Mouse (Mus musculus) urinary bladder, postnatal 4 days (tissue): Measurements from ENCODE around the gene BC003965.

Experiments used
- DNase-seq, 2 experiments: peaks; one replicate each; pipeline ENCODE4 v3.0.0; 2021 to 2022; ENCODE audit warnings: low spot score in 2 of 2

BC003965 gene

GRCm38 (mm10) chr17:25184129-25184691 lies at the start of gene BC003965:
BC003965 (plus strand) TSS chr17:25184554.
- peak; percentile 92 to 98 for DNase-seq

- no peak for DNase-seq
These were observed 48.7 kb upstream of the BC003965 start for GRCm38 (mm10) chr17:25135622-25136021.

- DNase-seq: no peak
These were observed 45.6 kb upstream of the BC003965 start for GRCm38 (mm10) chr17:25138803-25139202.

- no peak for DNase-seq
These were observed 44.4 kb upstream of the BC003965 start for GRCm38 (mm10) chr17:25139960-25140359.

- DNase-seq: no peak
These were observed 22.2 kb upstream of the BC003965 start, which contains the start of gene Ccdc154 for GRCm38 (mm10) chr17:25162161-25162560. Ccdc154 (plus strand) TSS chr17:25162461.

- DNase-seq: no peak
These were observed 21.0 kb upstream of the BC003965 start for GRCm38 (mm10) chr17:25163387-25163786.

GRCm38 (mm10) chr17:25164770-25165169 lies 19.6 kb upstream of the BC003965 start:
- no peak for DNase-seq

GRCm38 (mm10) chr17:25165970-25166671 lies 18.2 kb upstream of the BC003965 start:
- no peak for DNase-seq

- no peak for DNase-seq
These were observed 14.6 kb upstream of the BC003965 start for GRCm38 (mm10) chr17:25169706-25170105.

- DNase-seq: no peak
These were observed 11.8 kb upstream of the BC003965 start for GRCm38 (mm10) chr17:25172558-25172957.

GRCm38 (mm10) chr17:25175411-25175810 lies 8.9 kb upstream of the BC003965 start, which contains the start of gene Gm38655:
Gm38655 (minus strand) TSS chr17:25175471.
- DNase-seq: no peak

GRCm38 (mm10) chr17:25183232-25183631 lies 1.1 kb upstream of the BC003965 start:
- DNase-seq: no peak

GRCm38 (mm10) chr17:25184961-25185360 lies 607 bp downstream of the BC003965 start:
- DNase-seq: no peak

- no peak for DNase-seq
These were observed 3.4 kb downstream of the BC003965 start for GRCm38 (mm10) chr17:25187784-25188149.

GRCm38 (mm10) chr17:25188150-25189031 lies 4.0 kb downstream of the BC003965 start, which contains the start of gene Unkl:
Unkl (plus strand) TSS chr17:25188397.
- DNase-seq: peak; percentile 76 to 78

- DNase-seq: no peak
These were observed 4.7 kb downstream of the BC003965 start for GRCm38 (mm10) chr17:25189091-25189490.

- no peak for DNase-seq
These were observed 18.0 kb downstream of the BC003965 start for GRCm38 (mm10) chr17:25202401-25202800.

- no peak for DNase-seq
These were observed 25.7 kb downstream of the BC003965 start for GRCm38 (mm10) chr17:25210006-25210405.

GRCm38 (mm10) chr17:25210680-25211466 lies 26.5 kb downstream of the BC003965 start:
- no peak for DNase-seq

GRCm38 (mm10) chr17:25211705-25212104 lies 27.4 kb downstream of the BC003965 start:
- no peak for DNase-seq

GRCm38 (mm10) chr17:25215431-25215830 lies 31.1 kb downstream of the BC003965 start:
- no peak for DNase-seq
